Mouse (Mus musculus) liver, postnatal 0 days (tissue): ENCODE results near the gene Fbxo10.

ENCODE experiments used
- CTCF ChIP-seq: sonication (generic); IDR thresholded peaks from 2 replicates; pipeline ENCODE4 v1.5.1; 2016; ENCODE audit warnings: antibody characterized with exemption, low read depth
- EP300 ChIP-seq: IDR thresholded peaks from 2 replicates; pipeline ENCODE4 v1.6.1; 2016; ENCODE audit warnings: antibody characterized with exemption, low read depth, mild to moderate bottlenecking

GRCm38 (mm10) chr4:45010806-45011415 is 73.5 kb downstream of the Fbxo10 start:
- no peak for TF ChIP-seq EP300
- TF ChIP-seq CTCF = no peak
